Mouse (Mus musculus): ENCODE results near the gene Tmem219. TPM values are rescaled to one million over a fixed set of nuclear protein-coding genes. Genes with fewer than 3 reads are reported as not detected.

Gene Tmem219
- polyA plus RNA-seq, 3 experiments from 2014 or later: 36.8 to 69.8 (median 47.7) TPM

GRCm38 (mm10) chr7:126861429-126862130, 61.1 kb downstream of the Tmem219 start, which contains the start of gene Hirip3:
Hirip3 (plus strand) TSS chr7:126861972.
- peak; percentile 90 for ATAC-seq

GRCm38 (mm10) chr7:126860987-126861386, 61.7 kb downstream of the Tmem219 start:
- no peak for ATAC-seq

GRCm38 (mm10) chr7:126856741-126857420, 65.8 kb downstream of the Tmem219 start:
- ATAC-seq: no peak

- no peak for ATAC-seq
These were observed 67.1 kb downstream of the Tmem219 start for GRCm38 (mm10) chr7:126855641-126856040.

- ATAC-seq: no peak
These were observed 69.3 kb downstream of the Tmem219 start for GRCm38 (mm10) chr7:126853454-126853853.

GRCm38 (mm10) chr7:126851192-126851591, 71.5 kb downstream of the Tmem219 start:
- no peak for ATAC-seq

- ATAC-seq: no peak
These were observed 72.6 kb downstream of the Tmem219 start for GRCm38 (mm10) chr7:126850161-126850560.

- ATAC-seq: no peak
These were observed 73.9 kb downstream of the Tmem219 start for GRCm38 (mm10) chr7:126848794-126849193.

- ATAC-seq: no peak
These were observed 75.0 kb downstream of the Tmem219 start for GRCm38 (mm10) chr7:126847421-126848398.

GRCm38 (mm10) chr7:126847116-126847420, 75.6 kb downstream of the Tmem219 start, which contains the start of gene Doc2a:
Doc2a (plus strand) TSS chr7:126847416.
- ATAC-seq: no peak

- no peak for ATAC-seq
These were observed 77.2 kb downstream of the Tmem219 start for GRCm38 (mm10) chr7:126845516-126845915.

GRCm38 (mm10) chr7:126843276-126843675, 79.4 kb downstream of the Tmem219 start:
- no peak for ATAC-seq

Other genes starting within 250 kb of the Tmem219 start
- gene Sult1a1, start 246.5 kb downstream of the Tmem219 start, polyA plus RNA-seq (2017; shearing (Covaris generic)): under 1 TPM in 1 of 3 experiments, not detected in 2; 0.65 TPM
- gene Bola2, start 227.5 kb downstream of the Tmem219 start, polyA plus RNA-seq (2017; shearing (Covaris generic)): 100 to 1,000 TPM in 2 of 3 experiments, 10 to 100 TPM in 1; 89.3 to 196 (median 149) TPM
- 10 to 100 TPM; 11.7 to 18.2 (median 13.3) TPM for gene Slx1b, start 227.1 kb downstream of the Tmem219 start, polyA plus RNA-seq (2017; shearing (Covaris generic))
- gene Coro1a, start 215.1 kb downstream of the Tmem219 start, polyA plus RNA-seq (2017; shearing (Covaris generic)): 1,000 to 10,000 TPM; 2,119 to 2,488 (median 2,393) TPM
- gene Mapk3, start 163.3 kb downstream of the Tmem219 start, polyA plus RNA-seq (2017; shearing (Covaris generic)): 10 to 100 TPM; 15.9 to 20.8 (median 17.2) TPM
- 100 to 1,000 TPM in 2 of 3 experiments, 10 to 100 TPM in 1; 97.0 to 604 (median 276) TPM for gene Gdpd3, start 156.6 kb downstream of the Tmem219 start, polyA plus RNA-seq (2017; shearing (Covaris generic))
- 100 to 1,000 TPM in 1 of 3 experiments, 10 to 100 TPM in 2; 51.9 to 107 (median 70.2) TPM for gene Ypel3, start 146.0 kb downstream of the Tmem219 start, polyA plus RNA-seq (2017; shearing (Covaris generic))
- 1 to 10 TPM; 2.1 to 3.9 (median 3.7) TPM for gene Tbx6, start 141.4 kb downstream of the Tmem219 start, polyA plus RNA-seq (2017; shearing (Covaris generic))
- gene Ppp4c, start 130.4 kb downstream of the Tmem219 start, polyA plus RNA-seq (2017; shearing (Covaris generic)): 100 to 1,000 TPM; 118 to 168 (median 129) TPM
- not detected for gene Fam57b, start 125.2 kb downstream of the Tmem219 start, polyA plus RNA-seq (2017; shearing (Covaris generic))
- gene 4930451I11Rik, start 91.3 kb downstream of the Tmem219 start, polyA plus RNA-seq (2017; shearing (Covaris generic)): not detected
- gene Doc2a, start 75.5 kb downstream of the Tmem219 start, polyA plus RNA-seq (2017; shearing (Covaris generic)): not detected
- 10 to 100 TPM; 11.2 to 19.3 (median 18.2) TPM for gene Hirip3, start 60.9 kb downstream of the Tmem219 start, polyA plus RNA-seq (2017; shearing (Covaris generic))
- 10 to 100 TPM; 63.0 to 88.4 (median 68.7) TPM for gene Ino80e, start 60.5 kb downstream of the Tmem219 start, polyA plus RNA-seq (2017; shearing (Covaris generic))
- gene Taok2, start 38.2 kb downstream of the Tmem219 start, polyA plus RNA-seq (2017; shearing (Covaris generic)): 10 to 100 TPM; 16.8 to 20.3 (median 19.6) TPM
- 1 to 10 TPM; 6.1 to 7.9 (median 6.3) TPM for gene Kctd13, start 6.0 kb upstream of the Tmem219 start, polyA plus RNA-seq (2017; shearing (Covaris generic))
- under 1 TPM in 1 of 3 experiments, not detected in 2; 0.34 TPM for gene Asphd1, start 26.7 kb upstream of the Tmem219 start, polyA plus RNA-seq (2017; shearing (Covaris generic))
- under 1 TPM; 0.69 to 0.87 (median 0.77) TPM for gene Sez6l2, start 27.6 kb upstream of the Tmem219 start, polyA plus RNA-seq (2017; shearing (Covaris generic))
- 100 to 1,000 TPM; 104 to 127 (median 115) TPM for gene Cdipt, start 53.0 kb upstream of the Tmem219 start, polyA plus RNA-seq (2017; shearing (Covaris generic))
- gene Cdiptos, start 53.2 kb upstream of the Tmem219 start, polyA plus RNA-seq (2017; shearing (Covaris generic)): 1 to 10 TPM in 2 of 3 experiments, under 1 TPM in 1; 0.91 to 1.8 (median 1.3) TPM
- gene Mvp, start 91.7 kb upstream of the Tmem219 start, polyA plus RNA-seq (2017; shearing (Covaris generic)): 10 to 100 TPM; 15.2 to 19.7 (median 16.2) TPM
- gene Pagr1b, start 93.6 kb upstream of the Tmem219 start, polyA plus RNA-seq (2017; shearing (Covaris generic)): not detected
- 10 to 100 TPM; 34.7 to 44.5 (median 42.6) TPM for gene Pagr1a, start 94.4 kb upstream of the Tmem219 start, polyA plus RNA-seq (2017; shearing (Covaris generic))
- gene Gm42742, start 98.2 kb upstream of the Tmem219 start, polyA plus RNA-seq (2017; shearing (Covaris generic)): 10 to 100 TPM; 42.5 to 62.2 (median 46.4) TPM
- gene Prrt2, start 98.3 kb upstream of the Tmem219 start, polyA plus RNA-seq (2017; shearing (Covaris generic)): 1 to 10 TPM in 1 of 3 experiments, under 1 TPM in 1, not detected in 1; 0.97 to 1.1 TPM
- gene Maz, start 104.1 kb upstream of the Tmem219 start, polyA plus RNA-seq (2017; shearing (Covaris generic)): 10 to 100 TPM; 18.6 to 22.4 (median 21.4) TPM
- gene Kif22, start 119.6 kb upstream of the Tmem219 start, polyA plus RNA-seq (2017; shearing (Covaris generic)): 10 to 100 TPM; 11.7 to 94.2 (median 13.8) TPM
- gene Zg16, start 164.4 kb upstream of the Tmem219 start, polyA plus RNA-seq (2017; shearing (Covaris generic)): 1 to 10 TPM in 1 of 3 experiments, not detected in 2; 1.6 TPM
- 100 to 1,000 TPM; 248 to 287 (median 263) TPM for gene AI467606, start 168.4 kb upstream of the Tmem219 start, polyA plus RNA-seq (2017; shearing (Covaris generic))
- gene Qprt, start 199.3 kb upstream of the Tmem219 start, polyA plus RNA-seq (2017; shearing (Covaris generic)): 10 to 100 TPM in 2 of 3 experiments, 1 to 10 TPM in 1; 7.8 to 15.5 (median 15.0) TPM
- gene Spn, start 214.9 kb upstream of the Tmem219 start, polyA plus RNA-seq (2017; shearing (Covaris generic)): 100 to 1,000 TPM; 105 to 226 (median 130) TPM

All from inflammation-experienced regulatory T-cells, adult 6 months (primary cell).